Comparison of ENCODE assay signal across 25 mouse cellular contexts in genomic region chr10:45109974-45110373, GRCm38 (mm10). TPM values are rescaled to one million over a fixed set of nuclear protein-coding genes. Genes with fewer than 3 reads are reported as not detected.
DNase-seq lines count a peak whose midpoint lies in the region; ATAC-seq and TF ChIP-seq lines count a peak whose summit lies in the region.
"Had no signal": no experiment of that assay in that cellular context is flagged by ENCODE, and none has a peak within 500 bp of the region (broad histone marks: within the 10 kb centered on the region; RNA-seq: fewer than 3 reads in every experiment).

No protein-coding gene starts in this region.

- H3K4me1 ChIP-seq in heart, embryonic 12.5 days (replicated peaks): peaks cover 8% of the 10 kb centered on the region; the same call in 1 of the 2 replicates
- no peaks in the 10 kb centered on the region for H3K4me1 ChIP-seq in liver, postnatal 0 days (ENCODE audit: insufficient read depth)
- H3K4me1 ChIP-seq: embryonic facial prominence, embryonic 12.5 days; forebrain, embryonic 12.5 days; forebrain, embryonic 15.5 days; hindbrain, embryonic 10.5 days; hindbrain, embryonic 13.5 days had no signal

- no peak overlapping the region for H3K4me3 ChIP-seq in heart, embryonic 12.5 days
- no peak overlapping the region for H3K4me3 ChIP-seq in liver, postnatal 0 days (ENCODE audit: low read depth, low read length)
- H3K4me3 ChIP-seq: embryonic facial prominence, embryonic 12.5 days; erythroblast, embryonic 14.5 days; forebrain, embryonic 12.5 days; forebrain, embryonic 15.5 days; hindbrain, embryonic 10.5 days; hindbrain, embryonic 13.5 days had no signal

- H3K9ac ChIP-seq in heart, embryonic 12.5 days: no peak overlapping the region
- no peak overlapping the region for H3K9ac ChIP-seq in liver, postnatal 0 days (replicated peaks)
- H3K9ac ChIP-seq: embryonic facial prominence, embryonic 12.5 days; forebrain, embryonic 12.5 days; forebrain, embryonic 15.5 days; hindbrain, embryonic 13.5 days had no signal

- 75% methylated on average over 6 of the region's 6 CpGs for WGBS in heart, embryonic 12.5 days
- WGBS in liver, postnatal 0 days (ENCODE audit: insufficient replicate concordance): 71% methylated on average over 6 of the region's 6 CpGs

- H3K4me2 ChIP-seq in heart, embryonic 12.5 days: no peak overlapping the region
- H3K4me2 ChIP-seq in liver, postnatal 0 days (ENCODE audit: low read depth, low read length): 0 out of 2 replicates have a peak overlapping the region, but pooled peaks have one; percentile 18
- H3K4me2 ChIP-seq: embryonic facial prominence, embryonic 12.5 days; forebrain, embryonic 12.5 days; forebrain, embryonic 15.5 days; hindbrain, embryonic 13.5 days had no signal

- ATAC-seq in heart, embryonic 12.5 days (ENCODE audit: insufficient number of reproducible peaks, low FRiP score): no peak
- no peak for ATAC-seq in liver, postnatal 0 days
- ATAC-seq: activated CD4-positive, CD25-positive, alpha-beta regulatory T cell, adult 4 months; CD4-positive, CD25-positive, alpha-beta regulatory T cell, adult 4 months; forebrain, embryonic 15.5 days; hindbrain, postnatal 0 days; inflammation-experienced regulatory T-cells, adult 6 months; intestine, embryonic 16.5 days had no signal

- TF ChIP-seq EP300 in liver, postnatal 0 days (IDR thresholded peaks at IDR 0.05; ENCODE audit: low read depth): no peak

- H3K9me3 ChIP-seq in heart, embryonic 12.5 days (replicated peaks): no peaks in the 10 kb centered on the region
- H3K9me3 ChIP-seq in liver, postnatal 0 days (ENCODE audit: low read length): no peaks in the 10 kb centered on the region
- H3K9me3 ChIP-seq: embryonic facial prominence, embryonic 12.5 days; forebrain, embryonic 12.5 days; forebrain, embryonic 15.5 days; hindbrain, embryonic 10.5 days; hindbrain, embryonic 13.5 days had no signal

- no peak for TF ChIP-seq CTCF in liver, postnatal 0 days (IDR thresholded peaks at IDR 0.05; ENCODE audit: low read depth)

- no peak overlapping the region for H3K27ac ChIP-seq in heart, embryonic 12.5 days (ENCODE audit: poor library complexity, severe bottlenecking)
- no peak overlapping the region for H3K27ac ChIP-seq in liver, postnatal 0 days (ENCODE audit: low read depth)
- H3K27ac ChIP-seq: embryonic facial prominence, embryonic 12.5 days; forebrain, embryonic 12.5 days; forebrain, embryonic 15.5 days; hindbrain, embryonic 10.5 days; hindbrain, embryonic 13.5 days; hindbrain, postnatal 0 days had no signal

- no peaks in the 10 kb centered on the region for H3K27me3 ChIP-seq in heart, embryonic 12.5 days (replicated peaks)
- H3K27me3 ChIP-seq in liver, postnatal 0 days (ENCODE audit: insufficient read depth, low read length): no peaks in the 10 kb centered on the region
- H3K27me3 ChIP-seq: embryonic facial prominence, embryonic 12.5 days; forebrain, embryonic 12.5 days; forebrain, embryonic 15.5 days; hindbrain, embryonic 13.5 days had no signal

- H3K36me3 ChIP-seq in heart, embryonic 12.5 days: peaks cover 60% of the 10 kb centered on the region
- peaks cover 42% of the 10 kb centered on the region for H3K36me3 ChIP-seq in liver, postnatal 0 days (replicated peaks; ENCODE audit: insufficient read depth, low read length)

- DNase-seq in heart, adult 11 months: peak; percentile 77
- DNase-seq in liver, postnatal 0 days: no peak
- no peak for DNase-seq in liver
- DNase-seq in NIH3T3 (ENCODE audit: low read depth): peak; percentile 12
- no peak for DNase-seq in cerebellum, adult 18-20 months
- DNase-seq: adrenal gland, adult 8-10 months; adrenal gland, postnatal 25 days; B cell, adult 2 months; cerebellum, adult 11-12 months; cerebellum, adult 9-10 months; cerebellum, postnatal 14 days; gastrocnemius, postnatal 25 days; kidney, adult 18-20 months had no signal

RNA-seq across cellular contexts. Expression of gene Prep, which starts 43.0 kb away (rescaled TPM):
- 29.9 and 31.0 TPM in 2 replicates for polyA plus RNA-seq in heart, embryonic 12.5 days (2016; fragmentation: Nextera tagmentation; extraction: Ambion mirVana)
- 6.4 and 7.1 TPM in 2 replicates for polyA plus RNA-seq in liver, postnatal 0 days (2015; fragmentation: Nextera tagmentation; extraction: Ambion mirVana)

Comparison
In these comparisons a context has a peak if more than half of its experiments do, and no peak if none do; other contexts are left out.
1. DNase-seq: peak in heart, adult 11 months (single experiment) and NIH3T3 (single experiment); none in liver, postnatal 0 days (single experiment), liver (single experiment) and cerebellum, adult 18-20 months (0 of 2).